Mouse (Mus musculus) forebrain, embryonic 16.5 days (tissue): ENCODE measurements at regions not wholly inside any gene's neighbourhood (a gene's known extent, or its start where the extent isn't known, plus 50 kb on each side); places are given as distances from the start of the nearest gene placed in this dataset.

Experiments
- ATAC-seq: fragments of 200-750 bp; cut with Nextera tagmentation; 2 replicates; pipeline ENCODE4 v1.8.0; 2017; ENCODE audit warnings: mild to moderate bottlenecking, moderate library complexity
- H3K27ac ChIP-seq: fragments of 300-500 bp; sonication (generic); 2 replicates; pipeline ENCODE4 v1.5.1; 2014; ENCODE audit warnings: low read length, control low read depth
- H3K27me3 ChIP-seq: fragments of 300-500 bp; sonication (generic); replicated peaks from 2 replicates; pipeline ENCODE4 v1.6.1; 2014; ENCODE audit warnings: low read length; ENCODE audit not compliant: control insufficient read depth, insufficient read depth
- H3K36me3 ChIP-seq: fragments of 300-500 bp; sonication (generic); 2 replicates; pipeline ENCODE4 v1.6.1; 2014; ENCODE audit not compliant: control insufficient read depth, insufficient read depth
- H3K4me1 ChIP-seq: fragments of 300-500 bp; sonication (generic); replicated peaks from 2 replicates; pipeline ENCODE4 v1.6.1; 2014; ENCODE audit warnings: low read length; ENCODE audit not compliant: control insufficient read depth, insufficient read depth
- H3K4me2 ChIP-seq: fragments of 300-500 bp; sonication (generic); 2 replicates; pipeline ENCODE4 v1.6.1; 2014; ENCODE audit warnings: mild to moderate bottlenecking, low read length, control low read depth
- H3K4me3 ChIP-seq: fragments of 300-500 bp; sonication (generic); replicated peaks from 2 replicates; pipeline ENCODE4 v1.5.1; 2014; ENCODE audit warnings: mild to moderate bottlenecking, low read length, control low read depth
- H3K9ac ChIP-seq: fragments of 300-500 bp; sonication (generic); replicated peaks from 2 replicates; pipeline ENCODE4 v1.6.1; 2014; ENCODE audit warnings: low read depth, low read length, control low read depth
- H3K9me3 ChIP-seq: fragments of 300-500 bp; sonication (generic); 2 replicates; pipeline ENCODE4 v1.6.1; 2016; ENCODE audit warnings: low read length; ENCODE audit not compliant: control insufficient read depth
- WGBS: fragments of 180-500 bp; shearing (Covaris S2); extraction: QIAGEN DNeasy Blood & Tissue Kit; methylation state at CpG from one replicate; pipeline ENCODE4 v1.1.7; 2014; 5-methylcytosine and 5-hydroxymethylcytosine counted together

GRCm38 (mm10) chr15:69253698-69254097, 2753.0 kb upstream of the Lrrc6 start:
- no peak for ATAC-seq
- no peak overlapping the region for H3K4me2 ChIP-seq

GRCm38 (mm10) chr15:69252095-69252494, 2751.4 kb upstream of the Lrrc6 start:
- ATAC-seq = no peak
- no peaks in the 10 kb centered on the region for H3K27me3 ChIP-seq
- no peak overlapping the region for H3K9ac ChIP-seq
- H3K4me1 ChIP-seq = no peaks in the 10 kb centered on the region
- no peak overlapping the region for H3K27ac ChIP-seq
- no peak overlapping the region for H3K4me2 ChIP-seq
- H3K4me3 ChIP-seq = no peak overlapping the region
- WGBS = 91% methylated on average over 3 of the region's 3 CpGs
- H3K9me3 ChIP-seq = no peaks in the 10 kb centered on the region
- H3K36me3 ChIP-seq = no peaks in the 10 kb centered on the region

More at GRCm38 (mm10) chr15:69253698-69254097, 2753.0 kb upstream of the Lrrc6 start:
- Histone ChIP-seq H3K27ac (no peak overlapping the region), H3K9me3 (no peaks in the 10 kb centered on the region), H3K27me3 (no peaks in the 10 kb centered on the region), H3K36me3 (no peaks in the 10 kb centered on the region), H3K9ac (no peak overlapping the region), H3K4me3 (no peak overlapping the region), H3K4me1 (no peaks in the 10 kb centered on the region)
- 92% methylated on average over 2 of the region's 2 CpGs for WGBS

DNA sequence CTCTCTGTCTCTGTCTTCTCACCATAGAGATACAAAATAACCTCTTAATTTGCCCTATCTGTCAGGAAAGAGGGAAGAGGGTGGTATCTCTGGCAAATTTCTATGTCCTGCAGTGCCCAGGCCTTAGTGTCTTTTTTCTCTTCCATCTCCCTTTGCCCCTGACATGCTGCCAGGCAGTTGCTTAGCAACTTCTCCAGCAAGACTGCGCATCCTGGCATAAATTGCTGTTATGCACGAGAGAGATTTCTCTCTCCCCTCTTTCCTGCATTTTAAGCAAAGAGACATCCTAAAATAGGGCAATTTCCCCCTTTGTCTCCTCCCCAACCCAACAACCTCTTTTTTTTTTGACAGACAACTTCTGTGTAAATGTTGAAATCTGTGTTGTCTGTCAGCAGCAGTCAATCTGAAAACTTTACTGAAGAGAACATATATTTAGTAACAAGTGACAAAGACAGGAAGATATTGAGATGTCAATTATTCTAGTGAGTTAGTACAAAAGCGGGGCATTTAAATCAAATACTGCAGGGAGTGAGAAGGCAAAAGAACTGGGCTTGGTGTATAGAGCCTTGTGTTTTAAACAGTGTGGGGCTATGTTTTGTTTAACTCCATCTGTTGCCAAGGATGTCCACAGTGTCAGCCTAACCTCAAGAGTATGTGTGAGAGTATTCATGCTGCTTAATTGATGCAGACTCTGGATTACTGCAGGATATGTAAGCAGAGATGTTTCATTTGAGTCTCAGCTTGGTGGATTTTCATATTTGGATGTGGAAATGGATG, 2745.7 kb upstream of the Lrrc6 start:
- no peak overlapping the region for H3K4me2 ChIP-seq
- peaks cover 15% of the 10 kb centered on the region for H3K4me1 ChIP-seq
- ATAC-seq = peak; percentile 89
- H3K4me3 ChIP-seq = no peak overlapping the region
- no peaks in the 10 kb centered on the region for H3K9me3 ChIP-seq
- H3K27me3 ChIP-seq = no peaks in the 10 kb centered on the region
- peak overlapping the region; percentile 49 for H3K27ac ChIP-seq
- 12% methylated on average over 3 of the region's 3 CpGs for WGBS
- H3K9ac ChIP-seq = no peak overlapping the region
- no peaks in the 10 kb centered on the region for H3K36me3 ChIP-seq

DNA sequence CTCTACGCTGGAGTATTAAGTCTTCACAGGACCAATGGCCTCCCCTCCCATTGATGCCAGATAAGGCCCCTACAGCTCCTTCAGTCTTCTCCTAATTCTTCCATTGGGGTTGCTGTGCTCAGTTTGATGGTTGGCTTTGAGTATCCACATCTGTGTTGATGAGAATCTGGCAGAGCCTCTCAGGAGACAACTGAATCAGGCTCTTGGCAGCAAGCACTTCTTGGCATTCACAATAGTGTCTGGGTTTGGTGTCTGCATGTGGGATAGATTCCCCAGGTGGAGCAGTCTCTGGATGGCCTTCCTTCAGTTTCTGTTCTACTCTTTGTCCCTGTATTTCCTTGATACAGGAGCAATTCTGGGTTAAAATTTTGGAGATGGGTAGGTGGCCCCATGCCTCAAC, 2734.6 kb upstream of the Lrrc6 start:
- WGBS = 91% methylated on average over 1 of the region's 1 CpGs
- Histone ChIP-seq H3K4me2 (no peak overlapping the region), H3K9ac (no peak overlapping the region), H3K4me3 (no peak overlapping the region), H3K36me3 (no peaks in the 10 kb centered on the region), H3K27me3 (no peaks in the 10 kb centered on the region), H3K27ac (no peak overlapping the region), H3K9me3 (no peaks in the 10 kb centered on the region), H3K4me1 (no peaks in the 10 kb centered on the region)
- ATAC-seq = no peak

DNA sequence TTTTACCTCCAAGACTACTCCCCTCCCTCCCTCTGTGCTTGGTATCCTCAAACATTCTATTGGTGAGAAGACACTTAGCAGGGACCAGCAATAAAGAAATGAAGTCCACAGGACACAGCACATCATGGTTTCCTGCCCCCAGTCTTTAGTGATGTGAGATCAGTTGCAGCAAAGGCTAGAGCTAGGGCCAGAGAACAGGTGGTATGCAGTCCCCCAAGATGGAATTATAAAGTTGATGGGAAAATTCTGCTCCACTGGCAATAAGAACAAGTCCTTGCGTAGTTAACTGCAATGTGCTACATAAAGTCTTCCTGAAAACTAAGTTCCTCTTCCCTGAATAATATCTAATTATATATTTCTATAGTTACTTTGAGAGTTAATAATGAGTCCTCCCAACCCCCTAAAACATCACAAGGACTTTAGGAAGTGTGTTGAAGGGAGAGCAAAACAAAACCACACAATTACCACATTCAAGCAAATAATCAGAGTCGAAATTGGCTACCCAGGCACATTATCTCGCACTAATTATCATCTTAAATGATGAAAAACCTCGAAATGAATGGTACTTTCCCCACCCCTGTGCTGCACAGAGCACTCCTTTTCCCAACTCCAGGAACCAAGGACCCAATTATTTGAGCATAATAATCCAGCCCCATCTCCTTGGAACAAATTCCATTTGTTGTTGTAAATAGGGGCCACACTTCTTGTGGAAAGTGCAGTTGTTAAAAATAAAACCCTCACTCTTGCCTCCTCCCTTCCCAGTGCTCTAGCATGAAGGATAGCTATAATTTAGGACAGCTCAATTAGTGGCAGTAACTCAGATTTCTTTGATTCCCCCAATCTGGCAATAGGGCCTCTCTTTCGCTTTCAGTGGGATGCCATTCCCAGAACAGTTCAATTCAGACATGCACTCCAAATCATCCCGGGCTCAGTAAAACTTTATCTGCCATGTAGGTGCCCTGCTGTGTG, 2724.2 kb upstream of the Lrrc6 start:
- 5% methylated on average over 6 of the region's 6 CpGs for WGBS
- H3K9ac ChIP-seq = no peak overlapping the region
- no peaks in the 10 kb centered on the region for H3K27me3 ChIP-seq
- H3K4me2 ChIP-seq = no peak overlapping the region
- no peak overlapping the region for H3K4me3 ChIP-seq
- H3K36me3 ChIP-seq = no peaks in the 10 kb centered on the region
- H3K27ac ChIP-seq = no peak overlapping the region
- no peaks in the 10 kb centered on the region for H3K9me3 ChIP-seq
- H3K4me1 ChIP-seq = peaks cover 5% of the 10 kb centered on the region; the same call in 1 of the 2 replicates
- peak; percentile 90 for ATAC-seq

- H3K36me3 ChIP-seq = no peaks in the 10 kb centered on the region
- peaks cover 5% of the 10 kb centered on the region; the same call in 1 of the 2 replicates for H3K4me1 ChIP-seq
- no peak overlapping the region for H3K27ac ChIP-seq
- no peak for ATAC-seq
- H3K4me2 ChIP-seq = no peak overlapping the region
- H3K27me3 ChIP-seq = no peaks in the 10 kb centered on the region
- no peak overlapping the region for H3K4me3 ChIP-seq
- H3K9ac ChIP-seq = no peak overlapping the region
- no peaks in the 10 kb centered on the region for H3K9me3 ChIP-seq
Measured at GRCm38 (mm10) chr15:69223411-69223810, 2722.7 kb upstream of the Lrrc6 start.

DNA sequence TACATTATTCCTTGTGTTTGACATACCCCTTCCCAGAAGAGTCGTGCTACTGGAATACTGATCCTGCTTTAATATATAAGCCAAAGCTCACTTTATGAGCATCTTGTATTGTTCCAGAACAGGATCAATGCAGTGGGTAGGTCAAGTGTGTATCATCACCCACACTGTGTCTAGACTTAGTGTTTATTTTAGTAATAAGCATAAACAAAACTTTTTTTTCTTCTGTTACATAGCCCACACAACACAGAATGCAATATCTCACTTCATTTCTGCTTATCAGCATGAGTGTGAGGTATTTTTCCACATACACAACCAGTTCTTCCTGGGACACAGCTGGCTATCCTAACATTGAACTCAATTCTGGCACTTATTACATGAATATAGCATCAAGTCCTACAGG, 2721.7 kb upstream of the Lrrc6 start:
- Histone ChIP-seq H3K4me2 (no peak overlapping the region), H3K27ac (no peak overlapping the region), H3K9me3 (no peaks in the 10 kb centered on the region), H3K4me3 (no peak overlapping the region), H3K27me3 (no peaks in the 10 kb centered on the region), H3K36me3 (no peaks in the 10 kb centered on the region), H3K9ac (no peak overlapping the region), H3K4me1 (peaks cover 5% of the 10 kb centered on the region; the same call in 1 of the 2 replicates)
- WGBS = 85% methylated on average over 1 of the region's 1 CpGs
- no peak for ATAC-seq
